Mouse (Mus musculus): ENCODE measurements at regions not wholly inside any gene's neighbourhood (a gene's known extent, or its start where the extent isn't known, plus 50 kb on each side); places are given as distances from the start of the nearest gene placed in this dataset.

- no peak for DNase-seq (ENCODE audit: low spot score in 2 of 2)
Observed at GRCm38 (mm10) chr2:117710173-117710813, 367.5 kb upstream of the Rasgrp1 start.

DNA sequence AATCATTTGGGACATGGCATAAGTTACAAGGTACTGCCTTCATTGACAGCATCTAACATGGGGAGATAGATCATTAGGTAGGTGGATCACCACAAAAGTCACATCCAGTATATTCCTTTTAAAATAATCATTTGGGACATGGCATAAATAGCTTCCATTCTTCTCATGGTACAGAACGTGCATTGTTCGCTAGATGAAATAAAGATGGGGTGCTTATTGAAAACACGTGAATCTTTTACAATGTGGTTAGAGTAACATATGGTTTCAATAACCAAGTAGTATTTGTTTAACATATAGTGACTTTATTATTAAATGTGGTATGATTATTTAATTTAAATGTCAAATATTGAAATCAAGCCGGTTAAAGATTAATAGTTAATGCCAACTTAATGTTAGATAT lies 381.3 kb upstream of the Rasgrp1 start:
- DNase-seq (ENCODE audit: low spot score in 2 of 2), result no peak

DNA sequence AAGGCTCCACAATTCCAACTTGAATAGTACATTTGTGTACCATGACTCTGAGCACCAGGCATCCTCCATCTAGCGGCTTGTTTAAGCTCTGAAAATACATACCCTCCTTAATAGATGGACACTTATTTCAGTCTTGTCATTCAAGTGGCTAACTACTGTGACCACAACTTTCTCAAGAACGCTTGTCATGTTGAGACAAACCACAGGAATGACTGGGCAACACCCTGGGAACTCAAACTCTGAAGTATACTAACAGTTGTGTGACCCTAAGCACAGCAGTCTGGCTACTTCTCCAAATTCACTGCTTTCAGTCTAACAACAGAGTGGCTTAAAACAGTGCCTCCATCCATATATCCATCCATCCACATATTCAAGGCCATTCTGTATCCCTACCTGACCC lies 380.4 kb upstream of the Thbs1 start:
- no peak for DNase-seq (ENCODE audit: low spot score in 2 of 2)

DNA sequence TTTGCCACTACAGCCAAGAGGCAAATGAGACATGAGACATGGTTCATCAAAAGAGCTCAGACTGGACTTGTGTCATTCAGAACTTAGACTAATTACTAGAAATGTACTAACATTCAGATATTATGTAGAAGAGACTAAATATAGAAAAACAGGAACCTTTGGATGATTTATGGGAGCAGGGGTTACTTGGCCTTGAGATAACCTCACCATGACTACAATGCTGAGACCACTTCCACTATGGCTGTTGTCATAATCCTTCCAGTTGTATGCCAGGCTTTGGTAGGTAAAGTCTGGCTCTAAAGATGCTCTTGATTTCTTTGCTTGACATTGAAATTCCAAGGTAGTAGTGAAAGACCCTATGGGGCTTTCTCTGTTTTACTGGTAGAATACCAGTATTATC lies 369.3 kb upstream of the Thbs1 start:
- no peak for DNase-seq (ENCODE audit: low spot score in 2 of 2)

DNA sequence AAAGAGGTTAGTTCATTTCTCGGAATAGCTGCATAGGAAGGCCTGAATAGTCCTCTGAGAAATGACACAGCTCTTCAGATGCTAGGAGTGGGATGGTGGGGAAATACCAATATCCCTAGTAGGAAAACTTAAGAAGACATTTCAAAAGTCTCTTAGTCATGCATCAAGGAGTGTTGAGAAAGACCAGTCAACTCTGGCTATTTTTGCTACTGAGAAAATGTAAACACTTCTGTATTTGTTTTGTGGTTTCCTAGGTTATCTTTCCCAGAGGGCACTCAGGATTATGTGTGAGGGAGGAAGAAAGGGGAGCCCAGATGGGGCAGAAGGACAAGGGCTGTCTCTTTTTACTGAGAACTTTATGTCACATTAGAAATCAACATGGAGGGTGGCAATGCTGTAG lies 367.8 kb upstream of the Thbs1 start:
- no peak for DNase-seq (ENCODE audit: low spot score in 2 of 2)

DNA sequence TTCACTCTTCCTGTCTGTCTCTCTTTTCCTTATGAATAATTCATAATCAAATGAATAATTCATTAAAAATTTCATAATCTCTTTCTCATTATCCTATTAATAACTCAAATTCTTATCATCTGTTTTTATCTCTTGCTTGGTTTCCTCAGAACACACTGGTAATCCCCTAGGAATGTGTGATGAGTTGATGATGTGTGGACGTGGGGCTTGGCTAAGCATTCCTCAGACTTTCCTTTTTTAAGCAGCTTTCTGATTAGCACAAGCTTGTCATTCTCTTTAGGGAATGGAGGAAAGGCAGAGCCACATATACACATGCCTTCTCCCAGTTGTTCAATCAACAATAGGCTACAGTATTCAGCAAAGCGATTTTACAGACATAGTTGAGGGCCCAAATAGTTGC lies 365.9 kb upstream of the Thbs1 start:
- no peak for DNase-seq (ENCODE audit: low spot score in 2 of 2)

DNA sequence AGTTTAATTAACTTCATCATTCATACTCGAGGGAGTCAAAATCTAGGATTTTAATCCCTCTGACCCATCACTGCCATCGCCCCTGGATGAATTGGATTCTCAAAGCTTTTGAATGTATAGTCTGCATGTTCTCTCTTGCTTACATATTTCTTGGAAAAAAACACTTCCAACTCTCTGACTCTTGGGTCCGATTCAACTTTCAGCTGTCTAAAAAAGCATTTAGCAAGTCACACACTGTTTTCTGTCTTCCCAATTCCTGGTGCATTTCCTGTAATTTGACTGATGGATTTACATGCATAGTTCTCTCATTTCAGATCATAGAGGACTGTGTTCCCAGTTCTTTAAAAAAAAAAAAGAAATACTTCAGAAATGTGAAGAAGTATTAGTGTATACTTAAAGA lies 364.5 kb upstream of the Thbs1 start:
- DNase-seq (ENCODE audit: low spot score in 2 of 2), result no peak

- no peak for DNase-seq (ENCODE audit: low spot score in 2 of 2)
Observed at GRCm38 (mm10) chr2:117748892-117749291, 362.8 kb upstream of the Thbs1 start.

- DNase-seq (ENCODE audit: low spot score in 2 of 2), result no peak
Observed at GRCm38 (mm10) chr2:117759491-117760013, 352.1 kb upstream of the Thbs1 start.

DNA sequence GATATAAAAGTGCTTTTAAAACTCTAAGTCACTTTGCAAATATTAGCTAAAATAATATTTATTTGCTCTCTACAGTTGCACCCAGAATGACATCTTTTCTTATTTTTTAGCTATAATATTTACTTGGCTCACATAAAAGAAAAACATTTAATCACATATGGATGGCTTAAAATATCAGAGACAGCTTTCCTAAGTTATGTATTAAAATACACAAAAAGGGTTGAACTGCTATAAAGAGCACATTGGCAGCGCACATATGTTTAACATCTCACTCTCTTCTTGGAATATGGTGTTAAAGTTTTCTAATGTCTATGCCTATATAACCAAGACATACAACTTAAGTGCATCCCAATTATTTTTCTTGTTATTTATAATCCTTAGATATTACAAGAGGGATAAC lies 348.0 kb upstream of the Thbs1 start:
- DNase-seq (ENCODE audit: low spot score in 2 of 2), result no peak

DNA sequence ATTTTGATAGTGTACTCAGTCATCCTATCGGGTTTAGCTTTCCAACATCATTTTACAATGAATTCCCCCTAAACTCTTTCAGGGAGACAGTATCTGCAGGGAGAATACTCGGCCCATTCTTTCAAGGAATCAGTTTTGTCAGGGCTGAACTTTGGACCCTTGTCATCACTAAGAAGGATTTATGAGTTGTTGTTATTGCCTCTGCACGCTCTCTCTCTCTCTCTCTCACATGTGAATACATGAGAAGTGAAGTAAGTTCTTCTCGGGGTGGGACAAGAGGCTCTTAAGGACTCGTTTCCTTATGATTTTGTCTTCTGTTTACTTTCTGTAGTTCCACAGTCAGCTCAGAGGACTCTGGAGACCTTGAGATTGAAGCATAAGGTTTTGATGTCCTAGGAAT lies 346.1 kb upstream of the Thbs1 start:
- DNase-seq (ENCODE audit: low spot score in 2 of 2), result no peak

DNA sequence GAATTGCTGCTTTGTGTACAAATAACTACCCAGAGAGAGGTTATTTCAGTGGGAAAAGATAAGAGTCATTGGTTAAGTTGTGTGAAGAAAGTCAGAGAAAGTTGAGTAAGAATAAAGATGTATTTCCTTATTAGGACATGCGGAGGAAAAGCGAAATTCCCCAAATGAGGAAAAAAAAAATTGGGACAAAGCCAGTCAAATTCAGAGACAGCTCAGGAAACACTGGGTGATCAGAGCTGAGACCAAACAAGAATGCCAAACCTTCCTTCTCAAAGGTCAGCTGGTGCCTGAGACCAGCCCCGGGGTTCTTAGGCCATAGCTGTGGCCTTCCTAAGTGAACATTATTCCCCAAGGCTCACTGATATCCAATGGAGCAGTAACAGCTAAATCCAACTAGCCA lies 345.2 kb upstream of the Thbs1 start:
- DNase-seq (ENCODE audit: low spot score in 2 of 2), result no peak

- DNase-seq (ENCODE audit: low spot score in 2 of 2), result no peak
Observed at GRCm38 (mm10) chr2:117769402-117770114, 342.1 kb upstream of the Thbs1 start.

GRCm38 (mm10) chr2:117770115-117770485 lies 341.6 kb upstream of the Thbs1 start:
- DNase-seq (ENCODE audit: low spot score in 2 of 2), result no peak

DNA sequence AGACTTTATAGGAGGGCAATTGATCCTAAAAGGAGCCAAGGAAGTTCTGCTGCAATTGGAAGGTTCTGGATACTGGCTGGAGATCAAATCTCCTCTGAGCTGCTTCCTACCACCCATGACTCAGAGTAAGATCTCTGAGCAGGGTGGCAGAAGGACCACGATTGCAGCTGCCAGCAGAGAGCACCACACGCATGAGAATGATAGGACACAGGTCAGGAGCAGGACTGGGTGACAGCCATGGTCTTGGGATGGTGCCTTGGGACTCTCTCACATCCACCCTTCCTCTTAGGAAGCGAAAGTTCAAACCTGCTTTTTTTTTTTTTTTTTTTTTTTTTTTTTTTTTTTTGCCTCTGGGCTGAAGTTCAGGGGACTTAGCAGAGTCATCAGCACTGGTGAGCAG lies 331.4 kb upstream of the Thbs1 start:
- DNase-seq (ENCODE audit: low spot score in 2 of 2), result no peak

- no peak for DNase-seq (ENCODE audit: low spot score in 2 of 2)
Observed at GRCm38 (mm10) chr2:117780816-117781215, 330.9 kb upstream of the Thbs1 start.

DNA sequence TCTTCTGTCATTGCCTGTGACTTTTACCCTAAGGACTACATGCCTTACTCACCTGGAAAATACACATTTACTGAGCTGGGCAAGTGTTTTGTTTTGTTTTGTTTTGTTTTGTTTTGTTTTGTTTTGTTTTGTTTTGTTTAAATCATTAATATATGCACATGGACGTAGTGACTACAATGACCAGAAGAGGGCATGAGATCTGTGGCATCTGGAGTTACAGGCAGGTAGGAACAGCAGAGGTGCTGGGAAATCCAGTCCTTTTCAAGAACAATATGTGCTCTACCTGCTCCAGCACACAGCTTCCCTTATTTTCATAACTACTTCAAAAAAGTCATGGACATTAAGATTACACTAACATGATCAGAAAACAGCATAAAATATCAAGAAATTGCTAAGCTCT lies 324.4 kb upstream of the Thbs1 start:
- no peak for DNase-seq (ENCODE audit: low spot score in 2 of 2)

DNA sequence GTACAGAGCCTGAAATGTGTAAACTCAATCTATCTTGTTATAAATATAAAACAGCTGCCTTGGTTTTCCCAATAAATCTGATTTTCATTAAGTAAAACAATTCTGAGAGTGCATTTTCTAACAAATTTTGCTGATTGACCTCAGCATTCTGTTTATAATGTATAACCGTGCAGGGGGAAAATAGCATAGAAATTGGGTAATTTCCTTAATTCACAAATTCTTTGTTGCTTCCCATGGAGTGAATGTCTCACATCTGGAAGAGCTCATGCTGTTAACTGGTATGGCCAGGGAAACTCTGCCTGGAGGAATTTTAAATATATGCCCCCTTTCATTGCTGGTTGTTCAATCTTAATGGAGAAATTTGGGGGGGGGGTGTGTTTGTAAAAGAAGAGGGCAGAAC lies 317.4 kb upstream of the Thbs1 start:
- no peak for DNase-seq (ENCODE audit: low spot score in 2 of 2)

- DNase-seq (ENCODE audit: low spot score in 2 of 2), result no peak
Observed at GRCm38 (mm10) chr2:117801946-117802600, 309.6 kb upstream of the Thbs1 start.

DNA sequence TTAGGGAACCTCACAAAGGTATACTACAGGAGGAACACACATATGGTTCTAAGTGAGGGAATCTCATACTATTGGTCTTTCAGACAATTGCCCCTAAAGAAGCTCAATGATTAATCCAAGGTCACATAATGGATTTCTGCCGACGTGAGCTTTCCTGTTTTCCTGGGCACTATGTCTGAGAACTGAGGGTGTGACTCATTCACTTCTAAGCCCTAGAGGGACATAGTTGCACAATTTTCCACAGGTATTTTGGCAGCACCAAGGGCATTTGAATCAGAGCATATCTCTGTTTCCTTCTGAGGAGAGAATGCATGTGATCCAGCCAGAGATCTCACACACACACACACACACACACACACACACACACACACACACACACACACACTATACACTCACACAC lies 309.0 kb upstream of the Thbs1 start:
- DNase-seq (ENCODE audit: low spot score in 2 of 2), result no peak

GRCm38 (mm10) chr2:117804686-117805085 lies 307.0 kb upstream of the Thbs1 start:
- no peak for DNase-seq (ENCODE audit: low spot score in 2 of 2)

- DNase-seq (ENCODE audit: low spot score in 2 of 2), result no peak
Observed at GRCm38 (mm10) chr2:117807121-117807520, 304.6 kb upstream of the Thbs1 start.

GRCm38 (mm10) chr2:117811506-117811905 lies 300.2 kb upstream of the Thbs1 start:
- DNase-seq (ENCODE audit: low spot score in 2 of 2), result no peak
